Mouse (Mus musculus) olfactory bulb, adult 2 months (tissue): ENCODE results near the gene Sdk2. TPM values are rescaled to one million over a fixed set of nuclear protein-coding genes. Genes with fewer than 3 reads are reported as not detected.

Source experiments
- H3K27ac ChIP-seq: fragments of 200-500 bp; 2 replicates; pipeline ENCODE4 v1.5.1; 2012; ENCODE audit warnings: low read depth, low read length; ENCODE audit not compliant: insufficient read depth
- H3K4me1 ChIP-seq: fragments of 200-500 bp; 2 replicates; pipeline ENCODE4 v1.6.1; 2012; ENCODE audit warnings: low read length; ENCODE audit not compliant: control insufficient read depth, insufficient read depth
- H3K4me3 ChIP-seq: fragments of 200-500 bp; 2 replicates; pipeline ENCODE4 v1.5.1; 2012; ENCODE audit warnings: mild to moderate bottlenecking, low read depth, low read length, moderate library complexity; ENCODE audit not compliant: insufficient read depth
- CTCF ChIP-seq: fragments of 200-500 bp; IDR thresholded peaks from 2 replicates; pipeline ENCODE4 v1.5.1; 2012; ENCODE audit warnings: low read depth, mild to moderate bottlenecking, low read length, moderate library complexity; ENCODE audit not compliant: insufficient read depth
- POLR2A ChIP-seq: fragments of 200-500 bp; IDR thresholded peaks from 2 replicates; pipeline ENCODE4 v1.6.1; 2012; ENCODE audit warnings: mild to moderate bottlenecking, low read depth, low read length, moderate library complexity; ENCODE audit not compliant: insufficient read depth
- WGBS: fragments of 180-500 bp; shearing (Covaris S2); methylation state at CpG from one replicate; pipeline ENCODE4 v1.1.7; 2018; 5-methylcytosine and 5-hydroxymethylcytosine counted together
- polyA plus RNA-seq: library from polyadenylated mRNA; stranded (reverse); fragments of >200 nt; gene quantifications from 2 replicates; pipeline ENCODE4 v1.2.4, GENCODE M21; 2012; ENCODE audit warnings: low replicate concordance; ENCODE audit not compliant: missing spikeins, insufficient read depth, insufficient read length

The Sdk2 gene
- polyA plus RNA-seq, 1 experiment: not detected

DNA sequence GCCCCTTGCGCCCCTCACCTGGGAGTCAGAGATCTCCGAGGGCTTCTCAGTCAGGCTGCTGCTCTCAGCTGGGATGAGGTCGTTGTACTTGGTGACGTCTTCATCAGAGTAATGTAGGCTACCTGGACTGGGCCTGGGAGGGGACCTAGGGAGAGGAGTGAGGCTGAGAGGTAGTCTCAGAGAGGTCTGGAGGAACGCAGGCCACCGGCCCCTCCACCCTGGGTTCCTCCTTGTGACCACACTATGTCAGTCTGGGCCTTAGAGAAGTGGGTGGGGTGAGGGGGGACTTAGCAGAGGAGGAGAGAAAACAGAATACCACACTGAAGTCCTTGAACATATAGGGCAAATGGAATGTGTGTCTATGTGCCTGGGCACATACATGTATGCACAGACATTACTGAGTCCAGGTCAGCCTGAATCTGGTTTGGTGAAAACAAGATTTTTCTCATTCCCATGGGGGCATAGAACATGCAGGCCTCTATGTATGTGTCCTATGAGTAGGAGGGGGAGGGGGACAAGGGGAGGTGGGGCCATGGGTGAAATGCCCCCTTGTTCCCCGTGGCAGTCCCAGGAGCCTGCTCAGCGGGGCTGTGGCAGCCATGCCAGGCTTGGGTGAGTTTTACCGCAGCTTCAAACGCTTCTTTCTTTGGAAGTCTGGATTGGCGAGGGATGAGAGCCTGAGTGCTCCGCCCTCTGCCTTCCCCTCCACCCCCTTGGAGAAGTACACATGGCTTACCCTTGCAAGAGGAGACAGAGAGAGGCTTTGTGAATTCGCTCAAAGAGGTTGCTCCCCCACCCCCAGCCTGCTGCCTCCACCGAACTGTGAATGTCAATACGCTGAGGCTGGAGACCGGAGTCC lies 275.3 kb downstream of the Sdk2 start:
- H3K4me3 ChIP-seq: no peak overlapping the region
- H3K27ac ChIP-seq: peak overlapping the region; percentile 33
- TF ChIP-seq CTCF: no peak
- peaks cover 15% of the 10 kb centered on the region for H3K4me1 ChIP-seq
- WGBS: 51% methylated on average over 16 of the region's 16 CpGs

DNA sequence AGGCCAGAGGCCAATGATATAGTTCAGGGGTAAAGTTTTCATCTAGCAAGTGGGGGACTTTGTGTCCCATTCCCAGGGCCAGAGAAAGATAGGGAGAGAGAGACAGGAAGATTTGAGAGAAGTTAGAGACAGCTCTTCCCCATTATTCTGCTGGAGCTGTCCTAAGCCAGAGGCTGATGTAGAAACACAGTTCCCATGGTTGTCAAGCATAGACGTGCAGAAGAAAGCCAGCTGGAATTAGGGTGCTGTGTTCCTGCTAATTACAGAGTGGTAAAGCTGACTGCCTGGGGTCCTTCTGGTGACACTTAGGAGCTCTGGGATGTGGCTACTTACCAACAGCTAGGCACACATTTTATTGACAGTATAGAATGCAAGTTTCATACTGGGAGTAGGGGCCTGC lies 277.7 kb downstream of the Sdk2 start:
- no peak for TF ChIP-seq CTCF
- no peak for TF ChIP-seq POLR2A
- no peak overlapping the region for H3K4me3 ChIP-seq
- no peak overlapping the region for H3K27ac ChIP-seq
- peaks cover 29% of the 10 kb centered on the region for H3K4me1 ChIP-seq
- WGBS: 20% methylated on average over 1 of the region's 1 CpGs

DNA sequence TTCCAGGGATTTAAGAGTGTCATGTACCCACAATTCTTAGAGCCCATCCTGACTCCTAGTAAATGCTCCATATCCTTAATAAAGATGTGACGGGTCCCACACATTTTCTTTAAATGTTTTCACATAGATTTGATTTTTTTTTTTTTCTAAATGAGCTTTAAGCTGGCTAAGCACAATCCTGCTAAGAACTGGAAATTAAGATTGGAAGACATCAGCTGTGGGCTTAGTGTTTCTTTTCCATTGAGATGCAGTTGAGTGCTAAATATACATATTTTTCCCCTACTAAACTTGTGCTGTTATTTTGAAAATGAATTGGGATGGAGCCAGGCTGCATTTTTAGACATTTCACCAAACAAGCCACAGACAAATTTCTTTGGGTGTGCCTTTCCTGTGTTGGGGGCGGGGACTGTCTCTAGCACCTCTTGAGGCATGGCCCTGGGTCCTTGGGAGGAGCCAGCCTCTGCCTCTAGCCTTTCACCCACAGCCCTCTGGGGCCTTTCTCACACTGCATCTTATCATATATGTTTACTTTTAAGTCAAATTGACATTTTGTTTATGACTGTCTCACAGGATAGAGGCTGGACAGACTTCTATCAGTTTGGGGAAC lies 278.6 kb downstream of the Sdk2 start:
- WGBS: 87% methylated on average over 2 of the region's 2 CpGs
- Histone ChIP-seq H3K27ac (no peak overlapping the region), H3K4me1 (peaks cover 29% of the 10 kb centered on the region), H3K4me3 (no peak overlapping the region)
- TF ChIP-seq CTCF: no peak

DNA sequence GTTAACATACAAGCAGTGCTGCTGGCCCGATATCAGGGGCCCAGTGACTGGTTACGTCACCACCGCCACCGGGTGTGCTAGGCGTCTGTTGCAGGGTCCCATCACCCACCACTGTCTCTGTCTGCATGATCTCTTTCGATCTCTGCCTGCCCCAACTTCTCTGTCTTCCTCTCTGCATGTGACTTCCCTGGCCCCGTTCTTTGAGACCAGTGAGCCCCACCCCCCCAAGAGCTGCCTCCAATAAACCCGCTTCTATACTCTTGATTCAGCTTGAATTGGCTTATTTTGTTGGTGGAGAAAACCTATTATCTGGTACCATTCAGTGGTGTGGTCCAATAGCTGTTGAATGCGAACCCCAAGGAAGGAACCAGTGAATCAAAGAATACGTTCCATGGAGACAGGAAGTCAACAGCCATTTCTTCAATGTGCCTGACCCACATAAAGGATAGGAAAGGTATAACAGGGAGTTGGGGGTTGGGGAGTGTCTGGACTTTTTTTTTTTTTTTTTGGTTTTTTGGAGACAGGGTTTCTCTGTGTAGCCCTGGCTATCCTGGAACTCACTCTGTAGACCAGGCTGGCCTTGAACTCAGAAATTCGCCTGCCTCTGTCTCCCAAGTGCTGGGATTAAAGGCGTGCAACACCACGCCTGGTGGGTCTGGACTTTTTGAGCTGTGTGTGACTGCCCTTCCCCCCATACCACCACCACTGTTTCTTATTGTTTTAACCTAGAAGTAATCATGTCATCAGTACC lies 279.2 kb downstream of the Sdk2 start:
- peak overlapping the region; percentile 24; the same call in 1 of the 2 replicates for H3K27ac ChIP-seq
- 72% methylated on average over 13 of the region's 13 CpGs for WGBS
- no peak overlapping the region for H3K4me3 ChIP-seq
- no peak for TF ChIP-seq POLR2A
- TF ChIP-seq CTCF: no peak
- H3K4me1 ChIP-seq: peaks cover 29% of the 10 kb centered on the region

DNA sequence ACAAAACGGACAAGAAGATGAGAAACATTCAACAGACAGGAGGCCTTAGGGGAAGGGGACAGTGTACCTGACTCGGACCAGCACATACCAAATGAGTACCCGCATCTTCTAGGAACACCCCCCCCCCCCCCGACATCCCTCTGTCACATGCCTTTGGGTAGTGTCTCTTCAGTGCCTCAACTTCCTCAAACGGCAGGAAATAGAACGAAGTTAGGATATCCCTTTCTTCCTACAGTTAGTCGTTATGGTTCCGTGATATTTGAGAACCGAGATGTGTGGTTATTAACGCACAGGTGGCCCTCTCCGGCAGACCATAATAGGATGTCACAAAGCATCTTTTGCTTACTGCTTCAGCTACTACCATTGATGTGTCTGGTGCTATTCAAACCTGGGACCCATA lies 279.8 kb downstream of the Sdk2 start:
- peaks cover 30% of the 10 kb centered on the region for H3K4me1 ChIP-seq
- 78% methylated on average over 11 of the region's 11 CpGs for WGBS
- TF ChIP-seq CTCF: no peak
- no peak for TF ChIP-seq POLR2A
- H3K27ac ChIP-seq: 0 out of 2 replicates have a peak overlapping the region, but pooled peaks have one; percentile 24
- no peak overlapping the region for H3K4me3 ChIP-seq

DNA sequence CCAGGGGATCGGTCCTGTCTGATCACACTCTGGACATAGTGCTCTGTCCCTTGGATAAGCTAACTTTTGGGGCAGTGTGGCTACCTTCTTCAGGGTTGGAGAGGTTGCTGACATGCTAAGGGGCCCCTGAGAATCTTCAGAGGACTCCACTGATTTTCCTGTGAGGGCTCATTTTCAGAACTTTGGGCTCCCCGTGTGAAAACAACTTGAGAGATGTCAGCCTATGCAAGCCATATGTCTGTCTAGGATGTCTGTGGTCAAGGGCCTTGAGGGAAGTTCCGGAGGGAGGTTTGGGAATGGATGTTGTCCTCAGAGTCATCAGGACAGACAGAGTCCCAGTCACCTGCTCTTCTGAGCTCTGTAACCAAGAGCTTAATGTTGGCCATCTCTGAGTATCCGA lies 280.5 kb downstream of the Sdk2 start:
- Histone ChIP-seq H3K4me1 (peaks cover 26% of the 10 kb centered on the region), H3K27ac (peak overlapping the region; percentile 59), H3K4me3 (no peak overlapping the region)
- WGBS: 53% methylated on average over 4 of the region's 4 CpGs
- no peak for TF ChIP-seq POLR2A
- no peak for TF ChIP-seq CTCF

DNA sequence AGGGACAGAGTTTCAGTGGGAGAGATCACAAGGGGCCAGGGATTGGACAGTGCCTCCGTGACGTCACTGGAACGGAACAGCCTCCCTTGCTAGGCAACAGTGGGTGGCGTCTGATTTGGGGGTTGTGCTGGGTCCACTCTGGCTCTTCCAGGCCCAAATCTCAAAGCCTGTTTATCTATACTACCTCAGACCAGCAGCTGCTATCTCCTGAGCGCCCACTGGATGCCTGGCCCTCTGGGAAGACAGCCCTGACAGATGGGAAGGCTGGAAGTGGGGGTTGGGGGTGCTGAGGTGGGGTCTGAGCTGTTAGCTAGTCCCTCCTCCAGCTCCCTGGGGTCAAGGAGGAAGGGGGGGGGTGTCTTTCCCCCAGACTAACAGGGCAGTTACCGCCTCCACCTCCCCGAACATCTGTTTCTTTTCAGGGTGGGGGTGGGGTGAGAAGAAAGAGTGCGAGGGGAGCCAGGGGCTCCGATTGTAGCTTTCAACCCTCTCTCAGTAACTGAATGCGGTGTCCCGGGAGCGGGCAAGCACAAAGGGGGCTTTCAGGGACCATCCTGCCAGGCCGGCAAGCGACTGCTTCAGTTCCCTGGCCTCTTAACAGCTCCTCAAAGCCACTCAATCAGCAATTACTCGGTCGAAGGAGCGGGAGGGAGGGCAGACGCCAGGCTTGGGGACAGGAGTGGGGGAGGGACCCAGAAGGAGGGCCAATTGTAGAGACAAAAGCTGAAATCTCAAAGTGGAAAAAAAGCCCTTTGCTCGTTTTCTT lies 281.3 kb downstream of the Sdk2 start:
- WGBS: 9% methylated on average over 19 of the region's 19 CpGs
- H3K27ac ChIP-seq: peak overlapping the region; percentile 59
- H3K4me1 ChIP-seq: peaks cover 23% of the 10 kb centered on the region
- no peak for TF ChIP-seq POLR2A
- no peak for TF ChIP-seq CTCF
- H3K4me3 ChIP-seq: peak overlapping the region; percentile 29

DNA sequence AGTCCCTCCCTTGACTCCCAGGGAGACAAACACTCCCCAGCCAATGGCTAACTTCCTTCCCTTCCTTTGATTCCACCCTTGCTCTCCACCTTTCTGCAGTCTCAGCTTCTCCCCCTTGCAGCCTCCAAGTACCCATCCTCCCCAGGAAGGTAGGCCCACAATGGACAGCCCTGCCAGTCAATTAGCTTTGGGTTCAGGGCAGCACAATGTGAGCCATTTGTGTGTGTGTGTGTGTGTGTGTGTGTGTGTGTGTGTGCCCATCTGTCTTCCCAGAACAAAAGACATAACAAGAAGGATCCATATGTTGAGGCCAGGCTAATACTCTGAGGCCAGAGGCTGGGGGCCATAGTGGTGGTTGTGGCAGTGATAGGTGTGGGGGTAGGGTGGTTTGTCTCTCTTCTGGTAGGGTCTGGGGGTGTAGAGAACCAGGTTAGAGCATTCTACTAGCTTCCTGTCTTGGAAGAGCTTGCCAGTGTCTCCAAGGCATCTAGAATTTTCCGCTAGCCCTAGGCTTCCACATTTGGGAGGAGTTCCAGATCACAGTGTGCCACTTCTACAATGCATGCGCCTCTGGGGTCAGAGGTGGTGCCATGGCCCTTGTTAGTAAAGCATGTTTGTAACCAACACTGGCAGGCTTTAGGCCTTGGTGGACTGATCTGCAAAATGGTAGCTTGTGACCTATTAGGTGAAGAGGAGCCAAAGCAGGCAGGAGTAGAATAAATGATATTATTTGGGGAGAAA lies 282.0 kb downstream of the Sdk2 start:
- TF ChIP-seq POLR2A (no peak), CTCF (no peak)
- Histone ChIP-seq H3K27ac (peak overlapping the region; percentile 43), H3K4me1 (peaks cover 23% of the 10 kb centered on the region), H3K4me3 (no peak overlapping the region)
- 67% methylated on average over 2 of the region's 2 CpGs for WGBS
